In the genomic region with DNA sequence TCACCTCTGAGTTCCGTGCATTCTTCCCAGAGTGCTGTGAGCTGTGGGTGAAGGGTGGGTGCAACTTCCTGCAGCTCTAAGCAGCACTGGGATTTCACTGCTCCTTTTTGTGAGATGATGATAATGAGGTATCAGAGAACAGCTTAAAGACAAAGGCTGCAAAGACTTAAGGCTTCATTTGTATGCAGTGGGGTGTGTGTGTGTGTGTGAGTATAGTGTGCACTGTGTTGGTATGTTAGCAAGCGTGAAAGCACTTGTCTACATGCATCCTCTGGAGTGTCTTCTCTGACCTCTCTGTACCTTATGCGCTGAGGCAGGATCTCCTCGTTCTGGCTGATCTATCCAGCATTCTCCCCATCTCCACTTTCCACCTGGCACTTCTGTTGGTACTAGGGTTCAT, we compare ENCODE assay signal across 11 mouse cellular contexts.
A peak's percentile ranks its signal among the peaks of the same experiment; 100 is the strongest.
DNase-seq lines count a peak whose midpoint lies in the region; ATAC-seq and TF ChIP-seq lines count a peak whose summit lies in the region.
"Had no signal": no experiment of that assay in that cellular context is flagged by ENCODE, and none has a peak within 500 bp of the region (broad histone marks: within the 10 kb centered on the region; RNA-seq: fewer than 3 reads in every experiment).

No protein-coding gene starts in this region.

- no peaks in the 10 kb centered on the region for H3K9me3 ChIP-seq in forebrain, embryonic 10.5 days
- no peaks in the 10 kb centered on the region for H3K9me3 ChIP-seq in forebrain, embryonic 14.5 days (replicated peaks; ENCODE audit: control insufficient read depth, low read length)
- no peaks in the 10 kb centered on the region for H3K9me3 ChIP-seq in kidney, postnatal 0 days (replicated peaks; ENCODE audit: low read length)
- no peaks in the 10 kb centered on the region for H3K9me3 ChIP-seq in limb, embryonic 13.5 days
- no peaks in the 10 kb centered on the region for H3K9me3 ChIP-seq in stomach, embryonic 15.5 days
- H3K9me3 ChIP-seq: liver, embryonic 13.5 days had no signal

- H3K27me3 ChIP-seq in forebrain, embryonic 10.5 days (ENCODE audit: poor library complexity, severe bottlenecking) = no peaks in the 10 kb centered on the region
- no peaks in the 10 kb centered on the region for H3K27me3 ChIP-seq in forebrain, embryonic 14.5 days (replicated peaks; ENCODE audit: control insufficient read depth, insufficient read depth, low read length)
- H3K27me3 ChIP-seq in kidney, postnatal 0 days (ENCODE audit: insufficient read depth, low read length) = no peaks in the 10 kb centered on the region
- H3K27me3 ChIP-seq in limb, embryonic 13.5 days = no peaks in the 10 kb centered on the region
- no peaks in the 10 kb centered on the region for H3K27me3 ChIP-seq in stomach, embryonic 15.5 days (replicated peaks)
- H3K27me3 ChIP-seq: liver, embryonic 13.5 days had no signal

- no peak overlapping the region for H3K4me3 ChIP-seq in forebrain, embryonic 10.5 days
- no peak overlapping the region for H3K4me3 ChIP-seq in forebrain, embryonic 14.5 days (ENCODE audit: low read depth, low read length)
- no peak overlapping the region for H3K4me3 ChIP-seq in kidney, postnatal 0 days (replicated peaks; ENCODE audit: low read depth, low read length)
- no peak overlapping the region for H3K4me3 ChIP-seq in limb, embryonic 13.5 days
- H3K4me3 ChIP-seq in stomach, embryonic 15.5 days (replicated peaks) = no peak overlapping the region
- H3K4me3 ChIP-seq: liver, embryonic 13.5 days had no signal

- no peak for TF ChIP-seq CTCF in kidney, postnatal 0 days (IDR thresholded peaks at IDR 0.05; ENCODE audit: low read depth)

- no peak; the same call in 1 of the 2 replicates for ATAC-seq in forebrain, embryonic 14.5 days
- ATAC-seq in kidney, postnatal 0 days (replicated peaks; ENCODE audit: low FRiP score, low read depth) = no peak
- ATAC-seq in limb, embryonic 13.5 days (ENCODE audit: low FRiP score, low read depth) = no peak
- no peak for ATAC-seq in stomach, embryonic 15.5 days (ENCODE audit: insufficient read depth, low FRiP score, low read depth)

- no peaks in the 10 kb centered on the region for H3K36me3 ChIP-seq in forebrain, embryonic 10.5 days (replicated peaks)
- H3K36me3 ChIP-seq in forebrain, embryonic 14.5 days (ENCODE audit: control insufficient read depth, insufficient read depth, low read length) = no peaks in the 10 kb centered on the region
- no peaks in the 10 kb centered on the region for H3K36me3 ChIP-seq in kidney, postnatal 0 days (ENCODE audit: insufficient read depth, low read length)
- H3K36me3 ChIP-seq in limb, embryonic 13.5 days = no peaks in the 10 kb centered on the region
- H3K36me3 ChIP-seq in stomach, embryonic 15.5 days = no peaks in the 10 kb centered on the region
- H3K36me3 ChIP-seq: liver, embryonic 13.5 days had no signal

- H3K4me1 ChIP-seq in forebrain, embryonic 10.5 days = peaks cover 33% of the 10 kb centered on the region
- peaks cover 6% of the 10 kb centered on the region for H3K4me1 ChIP-seq in forebrain, embryonic 14.5 days (ENCODE audit: control insufficient read depth, insufficient read depth, low read length)
- H3K4me1 ChIP-seq in kidney, postnatal 0 days (replicated peaks; ENCODE audit: insufficient read depth, low read length) = peaks cover 22% of the 10 kb centered on the region
- peaks cover 58% of the 10 kb centered on the region for H3K4me1 ChIP-seq in limb, embryonic 13.5 days
- peaks cover 11% of the 10 kb centered on the region for H3K4me1 ChIP-seq in stomach, embryonic 15.5 days
- H3K4me1 ChIP-seq: liver, embryonic 13.5 days had no signal

- H3K27ac ChIP-seq in forebrain, embryonic 10.5 days = peak overlapping the region; percentile 75
- H3K27ac ChIP-seq in forebrain, embryonic 14.5 days (ENCODE audit: low read depth, low read length) = no peak overlapping the region; the same call in 1 of the 2 replicates
- peak overlapping the region; percentile 87 for H3K27ac ChIP-seq in kidney, postnatal 0 days
- H3K27ac ChIP-seq in limb, embryonic 13.5 days = peak overlapping the region; percentile 94; the same call in 1 of the 2 replicates
- H3K27ac ChIP-seq in stomach, embryonic 15.5 days = peak overlapping the region; percentile 75
- H3K27ac ChIP-seq: liver, embryonic 13.5 days had no signal

- DNase-seq in forebrain, embryonic 10.5 days (ENCODE audit: extremely low spot score, low spot score) = no peak
- no peak for DNase-seq in forebrain, embryonic 14.5 days (ENCODE audit: low spot score)
- DNase-seq in kidney, postnatal 0 days (ENCODE audit: low spot score) = no peak
- no peak for DNase-seq in kidney, postnatal 14 days
- no peak for DNase-seq in layer of hippocampus, adult 8-10 months (ENCODE audit: low spot score in 2 of 2)
- DNase-seq in testis, postnatal 10 days (ENCODE audit: low spot score) = no peak
- DNase-seq: adrenal gland, postnatal 36 days; cerebellum, postnatal 25 days; liver, embryonic 13.5 days had no signal

- H3K4me2 ChIP-seq in forebrain, embryonic 14.5 days (ENCODE audit: low read length) = no peak overlapping the region
- no peak overlapping the region for H3K4me2 ChIP-seq in kidney, postnatal 0 days (ENCODE audit: low read length)
- H3K4me2 ChIP-seq in limb, embryonic 13.5 days (replicated peaks) = no peak overlapping the region
- no peak overlapping the region for H3K4me2 ChIP-seq in stomach, embryonic 15.5 days
- H3K4me2 ChIP-seq: liver, embryonic 13.5 days had no signal

- H3K9ac ChIP-seq in forebrain, embryonic 14.5 days (ENCODE audit: low read length) = no peak overlapping the region
- no peak overlapping the region for H3K9ac ChIP-seq in kidney, postnatal 0 days (ENCODE audit: low read depth, low read length)
- no peak overlapping the region for H3K9ac ChIP-seq in limb, embryonic 13.5 days
- no peak overlapping the region for H3K9ac ChIP-seq in stomach, embryonic 15.5 days
- H3K9ac ChIP-seq: liver, embryonic 13.5 days had no signal

- 83% methylated on average over 4 of the region's 4 CpGs for WGBS in forebrain, embryonic 10.5 days
- WGBS in forebrain, embryonic 14.5 days = 48% methylated on average over 4 of the region's 4 CpGs
- WGBS in kidney, postnatal 0 days = 75% methylated on average over 4 of the region's 4 CpGs
- 81% methylated on average over 4 of the region's 4 CpGs for WGBS in limb, embryonic 13.5 days
- WGBS in stomach, embryonic 15.5 days = 68% methylated on average over 4 of the region's 4 CpGs
